Mouse (Mus musculus) heart, adult 2 months (tissue): Measurements from ENCODE around the gene Msx3.
A peak's percentile ranks its signal among the peaks of the same experiment; 100 is the strongest.

Source experiments
- CTCF ChIP-seq: fragments of 200-600 bp; IDR thresholded peaks from 2 replicates; pipeline ENCODE4 v1.8.1; 2022; ENCODE audit warnings: antibody characterized with exemption, mild to moderate bottlenecking, moderate library complexity
- EP300 ChIP-seq: fragments of 200-500 bp; IDR thresholded peaks from 2 replicates; pipeline ENCODE4 v1.6.1; 2011; ENCODE audit warnings: low read depth, low read length, control low read depth; ENCODE audit not compliant: insufficient read depth
- POLR2A ChIP-seq: fragments of 200-500 bp; IDR thresholded peaks from 2 replicates; pipeline ENCODE4 v1.6.1; 2011; ENCODE audit warnings: mild to moderate bottlenecking, low read depth, low read length, control low read depth; ENCODE audit not compliant: insufficient read depth

- TF ChIP-seq POLR2A (peak; percentile 68), CTCF (no peak), EP300 (no peak)
These were observed 12.4 kb downstream of the Msx3 start, which contains the start of the genes Zfp511 and Tubgcp2 for GRCm38 (mm10) chr7:140036281-140037170.
